Mouse (Mus musculus): ENCODE data around the gene Pced1a. TPM values are rescaled to one million over a fixed set of nuclear protein-coding genes. Genes with fewer than 3 reads are reported as not detected.
A peak's percentile ranks its signal among the peaks of the same experiment; 100 is the strongest.

Gene Pced1a
- polyA plus RNA-seq (2015; fragmentation: Nextera tagmentation; extraction: Ambion mirVana) = 3.2 and 3.8 TPM in 2 replicates

GRCm38 (mm10) chr2:130424126-130424853 lies at the start of gene Pced1a, which contains the start of gene Vps16:
Gene Pced1a (minus strand): TSS chr2:130424701.
Gene Vps16 (plus strand): TSS chr2:130424339.
- Histone ChIP-seq H3K27me3 (ENCODE audit: control insufficient read depth, insufficient read depth, low read depth, low read length) (no peaks in the 10 kb centered on the region), H3K9me3 (replicated peaks; ENCODE audit: control insufficient read depth, low read length) (no peaks in the 10 kb centered on the region), H3K4me2 (ENCODE audit: low read depth, low read length) (peak within 1 kb of the TSS; percentile 96), H3K9ac (ENCODE audit: low read depth, low read length) (peak within 1 kb of the TSS; percentile 86), H3K36me3 (ENCODE audit: control insufficient read depth, insufficient read depth) (no peaks in the 10 kb centered on the region), H3K4me1 (ENCODE audit: control insufficient read depth, low read depth, low read length) (peaks cover 14% of the 10 kb centered on the region), H3K4me3 (ENCODE audit: low read depth, low read length) (peak within 1 kb of the TSS; percentile 87), H3K27ac (ENCODE audit: low read length) (peak within 1 kb of the TSS; percentile 83)
- ATAC-seq (ENCODE audit: low read depth) = peak; percentile 92
- WGBS (ENCODE audit: insufficient replicate concordance) = under 1% methylated on average over 58 of the region's 58 CpGs

GRCm38 (mm10) chr2:130472908-130473510 lies 48.5 kb upstream of the Pced1a start:
- ATAC-seq (ENCODE audit: low read depth) = no peak
- Histone ChIP-seq H3K9me3 (replicated peaks; ENCODE audit: control insufficient read depth, low read length) (no peaks in the 10 kb centered on the region), H3K4me1 (ENCODE audit: control insufficient read depth, low read depth, low read length) (peaks cover 18% of the 10 kb centered on the region), H3K27me3 (ENCODE audit: control insufficient read depth, insufficient read depth, low read depth, low read length) (no peaks in the 10 kb centered on the region), H3K36me3 (ENCODE audit: control insufficient read depth, insufficient read depth) (no peaks in the 10 kb centered on the region), H3K4me2 (ENCODE audit: low read depth, low read length) (no peak overlapping the region), H3K4me3 (ENCODE audit: low read depth, low read length) (no peak overlapping the region), H3K9ac (ENCODE audit: low read depth, low read length) (no peak overlapping the region), H3K27ac (ENCODE audit: low read length) (no peak overlapping the region)
- 17% methylated on average over 8 of the region's 8 CpGs for WGBS (ENCODE audit: insufficient replicate concordance)

GRCm38 (mm10) chr2:130469935-130470334 lies 45.4 kb upstream of the Pced1a start:
- H3K4me3 ChIP-seq (ENCODE audit: low read depth, low read length) = no peak overlapping the region
- WGBS (ENCODE audit: insufficient replicate concordance) = 28% methylated on average over 2 of the region's 2 CpGs
- H3K9ac ChIP-seq (ENCODE audit: low read depth, low read length) = no peak overlapping the region
- H3K4me1 ChIP-seq (ENCODE audit: control insufficient read depth, low read depth, low read length) = peaks cover 27% of the 10 kb centered on the region
- H3K27ac ChIP-seq (ENCODE audit: low read length) = no peak overlapping the region
- no peaks in the 10 kb centered on the region for H3K36me3 ChIP-seq (ENCODE audit: control insufficient read depth, insufficient read depth)
- H3K27me3 ChIP-seq (ENCODE audit: control insufficient read depth, insufficient read depth, low read depth, low read length) = no peaks in the 10 kb centered on the region
- H3K9me3 ChIP-seq (replicated peaks; ENCODE audit: control insufficient read depth, low read length) = no peaks in the 10 kb centered on the region
- peak; percentile 95 for ATAC-seq (ENCODE audit: low read depth)
- no peak overlapping the region for H3K4me2 ChIP-seq (ENCODE audit: low read depth, low read length)

- ATAC-seq (ENCODE audit: low read depth) = no peak
Measured at GRCm38 (mm10) chr2:130469366-130469765, 44.9 kb upstream of the Pced1a start.

GRCm38 (mm10) chr2:130466438-130466837 lies 41.9 kb upstream of the Pced1a start:
- H3K36me3 ChIP-seq (ENCODE audit: control insufficient read depth, insufficient read depth) = no peaks in the 10 kb centered on the region
- no peak overlapping the region for H3K4me3 ChIP-seq (ENCODE audit: low read depth, low read length)
- no peaks in the 10 kb centered on the region for H3K27me3 ChIP-seq (ENCODE audit: control insufficient read depth, insufficient read depth, low read depth, low read length)
- 34% methylated on average over 1 of the region's 1 CpGs for WGBS (ENCODE audit: insufficient replicate concordance)
- ATAC-seq (ENCODE audit: low read depth) = no peak
- peaks cover 27% of the 10 kb centered on the region for H3K4me1 ChIP-seq (ENCODE audit: control insufficient read depth, low read depth, low read length)
- no peak overlapping the region for H3K9ac ChIP-seq (ENCODE audit: low read depth, low read length)
- no peak overlapping the region for H3K4me2 ChIP-seq (ENCODE audit: low read depth, low read length)
- H3K9me3 ChIP-seq (replicated peaks; ENCODE audit: control insufficient read depth, low read length) = no peaks in the 10 kb centered on the region
- no peak overlapping the region for H3K27ac ChIP-seq (ENCODE audit: low read length)

More at GRCm38 (mm10) chr2:130469366-130469765, 44.9 kb upstream of the Pced1a start:
- Histone ChIP-seq H3K4me1 (ENCODE audit: control insufficient read depth, low read depth, low read length) (peaks cover 25% of the 10 kb centered on the region), H3K4me2 (ENCODE audit: low read depth, low read length) (no peak overlapping the region), H3K27ac (ENCODE audit: low read length) (no peak overlapping the region), H3K9me3 (replicated peaks; ENCODE audit: control insufficient read depth, low read length) (no peaks in the 10 kb centered on the region), H3K36me3 (ENCODE audit: control insufficient read depth, insufficient read depth) (no peaks in the 10 kb centered on the region), H3K9ac (ENCODE audit: low read depth, low read length) (no peak overlapping the region), H3K27me3 (ENCODE audit: control insufficient read depth, insufficient read depth, low read depth, low read length) (no peaks in the 10 kb centered on the region), H3K4me3 (ENCODE audit: low read depth, low read length) (no peak overlapping the region)
- WGBS (ENCODE audit: insufficient replicate concordance) = 65% methylated on average over 4 of the region's 4 CpGs

- Histone ChIP-seq H3K27me3 (ENCODE audit: control insufficient read depth, insufficient read depth, low read depth, low read length) (no peaks in the 10 kb centered on the region), H3K4me1 (ENCODE audit: control insufficient read depth, low read depth, low read length) (peaks cover 9% of the 10 kb centered on the region), H3K4me2 (ENCODE audit: low read depth, low read length) (no peak overlapping the region), H3K9ac (ENCODE audit: low read depth, low read length) (no peak overlapping the region), H3K27ac (ENCODE audit: low read length) (no peak overlapping the region), H3K36me3 (ENCODE audit: control insufficient read depth, insufficient read depth) (no peaks in the 10 kb centered on the region), H3K4me3 (ENCODE audit: low read depth, low read length) (no peak overlapping the region), H3K9me3 (replicated peaks; ENCODE audit: control insufficient read depth, low read length) (no peaks in the 10 kb centered on the region)
- 51% methylated on average over 15 of the region's 15 CpGs for WGBS (ENCODE audit: insufficient replicate concordance)
- ATAC-seq (ENCODE audit: low read depth) = no peak
Measured at GRCm38 (mm10) chr2:130461287-130462071, 37.0 kb upstream of the Pced1a start.

GRCm38 (mm10) chr2:130459576-130459975 lies 35.1 kb upstream of the Pced1a start:
- peaks cover 8% of the 10 kb centered on the region for H3K4me1 ChIP-seq (ENCODE audit: control insufficient read depth, low read depth, low read length)
- ATAC-seq (ENCODE audit: low read depth) = no peak
- H3K4me3 ChIP-seq (ENCODE audit: low read depth, low read length) = no peak overlapping the region
- H3K27me3 ChIP-seq (ENCODE audit: control insufficient read depth, insufficient read depth, low read depth, low read length) = no peaks in the 10 kb centered on the region
- H3K9me3 ChIP-seq (replicated peaks; ENCODE audit: control insufficient read depth, low read length) = no peaks in the 10 kb centered on the region
- WGBS (ENCODE audit: insufficient replicate concordance) = 87% methylated on average over 3 of the region's 3 CpGs
- H3K4me2 ChIP-seq (ENCODE audit: low read depth, low read length) = no peak overlapping the region
- no peaks in the 10 kb centered on the region for H3K36me3 ChIP-seq (ENCODE audit: control insufficient read depth, insufficient read depth)
- H3K9ac ChIP-seq (ENCODE audit: low read depth, low read length) = no peak overlapping the region
- H3K27ac ChIP-seq (ENCODE audit: low read length) = no peak overlapping the region

GRCm38 (mm10) chr2:130457871-130458270 lies 33.4 kb upstream of the Pced1a start:
- Histone ChIP-seq H3K4me1 (ENCODE audit: control insufficient read depth, low read depth, low read length) (peaks cover 11% of the 10 kb centered on the region), H3K27ac (ENCODE audit: low read length) (no peak overlapping the region), H3K27me3 (ENCODE audit: control insufficient read depth, insufficient read depth, low read depth, low read length) (no peaks in the 10 kb centered on the region), H3K9ac (ENCODE audit: low read depth, low read length) (no peak overlapping the region), H3K4me3 (ENCODE audit: low read depth, low read length) (no peak overlapping the region), H3K4me2 (ENCODE audit: low read depth, low read length) (no peak overlapping the region), H3K36me3 (ENCODE audit: control insufficient read depth, insufficient read depth) (no peaks in the 10 kb centered on the region), H3K9me3 (replicated peaks; ENCODE audit: control insufficient read depth, low read length) (no peaks in the 10 kb centered on the region)
- no peak for ATAC-seq (ENCODE audit: low read depth)
- 75% methylated on average over 3 of the region's 3 CpGs for WGBS (ENCODE audit: insufficient replicate concordance)
